ENCODE assay signal across 21 mouse cellular contexts in genomic region chr5:116993674-116994073, GRCm38 (mm10).
A peak's percentile ranks its signal among the peaks of the same experiment; 100 is the strongest.
DNase-seq lines count a peak whose midpoint lies in the region; ATAC-seq lines count a peak whose summit lies in the region.
"Had no signal": no experiment of that assay in that cellular context is flagged by ENCODE, and none has a peak within 500 bp of the region (broad histone marks: within the 10 kb centered on the region; RNA-seq: fewer than 3 reads in every experiment).

No protein-coding gene starts in this region.

- ATAC-seq in cerebellum, adult (ENCODE audit: insufficient number of reproducible peaks, low FRiP score, low TSS enrichment), result no peak
- no peak for ATAC-seq in inflammation-experienced regulatory T-cells, adult 6 months
- ATAC-seq: activated CD4-positive, CD25-positive, alpha-beta regulatory T cell, adult 4 months; forebrain, embryonic 13.5 days; forebrain, postnatal 0 days; hindbrain, embryonic 16.5 days; intestine, embryonic 15.5 days; Patski had no signal

- peak; percentile 39 for DNase-seq in cerebellum, adult 11 months
- DNase-seq in testis, postnatal 10 days (ENCODE audit: low spot score), result peak; percentile 7
- DNase-seq in testis, postnatal 14 days (ENCODE audit: low spot score), result no peak
- peak; percentile 51 to 53 for DNase-seq in cerebellum, postnatal 10 days
- no peak for DNase-seq in lung, adult 18-20 months
- DNase-seq: adrenal gland, adult 2 months; adrenal gland, postnatal 25 days; B cell, adult 2 months; forebrain, postnatal 0 days; gastrocnemius, adult 2 months; gastrocnemius, postnatal 25 days; heart, postnatal 10 days; heart, postnatal 4 days; kidney, adult 2 months had no signal

Comparison
In these comparisons a context has a peak if more than half of its experiments do, and no peak if none do; other contexts are left out.
1. DNase-seq: peak in cerebellum, adult 11 months (single experiment), testis, postnatal 10 days (single experiment) and cerebellum, postnatal 10 days (2 of 2); none in testis, postnatal 14 days (single experiment) and lung, adult 18-20 months (0 of 2).